Mouse (Mus musculus): ENCODE results near the gene 1700102P08Rik. TPM values are rescaled to one million over a fixed set of nuclear protein-coding genes. Genes with fewer than 3 reads are reported as not detected.

1700102P08Rik gene
- polyA plus RNA-seq, 1 experiment from 2014 or later, result 0.66 TPM

DNA sequence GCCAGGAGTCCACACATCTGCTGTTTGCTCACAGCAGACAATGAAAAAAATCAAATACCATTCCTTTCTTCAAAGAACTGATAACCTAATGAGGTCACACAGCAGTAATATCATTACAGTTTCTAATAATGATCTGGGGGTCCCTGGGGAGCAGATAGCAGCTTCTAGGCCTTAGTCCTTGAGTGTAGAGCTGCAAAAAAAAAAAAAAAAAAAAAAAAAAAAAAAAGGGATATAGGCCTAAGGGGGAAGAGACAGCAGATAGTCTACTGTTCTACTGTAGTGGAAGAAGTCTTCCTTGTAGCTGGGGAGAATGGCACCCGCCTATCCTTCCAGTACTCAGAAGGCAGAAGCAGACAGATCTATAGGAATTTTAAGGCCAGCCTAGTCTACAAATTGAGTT is 2.8 kb downstream of the 1700102P08Rik start:
- 85% methylated on average over 1 of the region's 1 CpGs for WGBS (ENCODE audit: insufficient replicate concordance)
- no peaks in the 10 kb centered on the region for H3K27me3 ChIP-seq (ENCODE audit: control insufficient read depth, insufficient read depth, low read length)
- H3K4me3 ChIP-seq (ENCODE audit: low read depth, low read length), result no peak overlapping the region
- peaks cover 13% of the 10 kb centered on the region for H3K36me3 ChIP-seq (ENCODE audit: control insufficient read depth, insufficient read depth, low read length)
- H3K9ac ChIP-seq (ENCODE audit: low read depth, low read length), result no peak overlapping the region
- no peak overlapping the region for H3K4me2 ChIP-seq
- H3K4me1 ChIP-seq (ENCODE audit: control insufficient read depth, insufficient read depth, low read length), result no peaks in the 10 kb centered on the region
- H3K27ac ChIP-seq (ENCODE audit: low read depth, low read length), result no peak overlapping the region
- H3K9me3 ChIP-seq (replicated peaks; ENCODE audit: control insufficient read depth, low read length), result no peaks in the 10 kb centered on the region
- ATAC-seq (replicated peaks; ENCODE audit: insufficient number of reproducible peaks, low FRiP score, low TSS enrichment), result no peak

DNA sequence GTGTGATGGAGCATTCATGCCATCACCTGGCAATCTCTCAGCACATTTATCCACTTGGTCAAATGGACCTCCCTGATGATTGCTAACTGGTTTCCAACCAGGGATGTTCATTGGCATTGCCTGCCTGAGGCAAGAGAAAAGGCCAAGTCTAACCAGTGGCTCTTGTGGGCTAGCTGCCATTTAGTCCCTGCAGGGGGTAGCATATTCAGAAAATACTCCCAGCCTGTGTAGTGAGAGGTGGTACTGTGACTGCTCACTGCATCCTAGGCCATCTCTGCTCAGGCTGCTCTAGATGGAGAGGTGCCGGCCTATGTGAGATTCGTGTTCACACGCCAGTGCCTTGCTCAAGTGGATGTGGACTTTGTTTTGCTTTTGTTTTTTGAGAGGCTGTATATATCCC is 5.7 kb downstream of the 1700102P08Rik start:
- ATAC-seq (replicated peaks; ENCODE audit: insufficient number of reproducible peaks, low FRiP score, low TSS enrichment), result no peak
- WGBS (ENCODE audit: insufficient replicate concordance), result 89% methylated on average over 3 of the region's 3 CpGs
- Histone ChIP-seq H3K9me3 (replicated peaks; ENCODE audit: control insufficient read depth, low read length) (no peaks in the 10 kb centered on the region), H3K4me1 (ENCODE audit: control insufficient read depth, insufficient read depth, low read length) (no peaks in the 10 kb centered on the region), H3K36me3 (ENCODE audit: control insufficient read depth, insufficient read depth, low read length) (peaks cover 1% of the 10 kb centered on the region), H3K27me3 (ENCODE audit: control insufficient read depth, insufficient read depth, low read length) (no peaks in the 10 kb centered on the region), H3K27ac (ENCODE audit: low read depth, low read length) (no peak overlapping the region), H3K9ac (ENCODE audit: low read depth, low read length) (no peak overlapping the region), H3K4me3 (ENCODE audit: low read depth, low read length) (no peak overlapping the region), H3K4me2 (no peak overlapping the region)

DNA sequence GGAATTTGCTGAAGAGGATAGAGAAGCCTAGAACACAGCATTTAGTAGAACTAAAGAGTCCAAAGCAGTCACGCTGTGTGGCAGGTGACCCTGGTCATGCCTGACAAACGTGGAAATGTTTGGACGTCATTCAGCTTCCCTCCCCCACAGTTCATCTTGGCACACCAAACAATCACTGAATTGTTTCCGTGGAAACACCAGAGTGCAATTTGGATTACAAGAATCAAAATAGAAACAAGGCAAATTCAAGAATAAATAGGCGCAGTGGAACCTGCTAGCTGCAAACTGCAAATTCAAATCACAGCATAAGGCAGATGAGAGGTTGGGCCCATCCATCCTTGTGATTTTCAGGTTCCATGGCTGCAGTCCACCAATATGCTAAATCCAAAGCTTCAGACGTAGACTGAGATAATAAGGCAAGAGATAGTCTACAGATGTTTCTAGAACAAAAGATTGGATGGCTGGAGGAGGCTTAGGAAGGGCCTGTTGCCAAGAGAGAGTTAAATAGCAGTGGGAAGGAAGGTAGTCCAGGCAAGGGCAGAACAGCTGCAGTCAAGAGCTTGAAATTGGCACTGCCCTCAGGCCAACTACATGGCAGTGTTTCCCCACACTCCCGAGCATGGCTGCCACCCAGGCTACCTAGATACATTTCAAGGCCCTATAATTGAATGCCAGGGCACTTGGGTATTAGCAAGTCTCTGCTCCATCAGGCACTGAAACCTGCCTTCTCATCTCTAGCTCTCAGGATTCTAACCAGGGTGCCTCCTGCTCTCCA is 8.8 kb downstream of the 1700102P08Rik start:
- Histone ChIP-seq H3K27ac (ENCODE audit: low read depth, low read length) (no peak overlapping the region), H3K4me2 (no peak overlapping the region), H3K9me3 (replicated peaks; ENCODE audit: control insufficient read depth, low read length) (no peaks in the 10 kb centered on the region), H3K4me1 (ENCODE audit: control insufficient read depth, insufficient read depth, low read length) (no peaks in the 10 kb centered on the region), H3K36me3 (ENCODE audit: control insufficient read depth, insufficient read depth, low read length) (no peaks in the 10 kb centered on the region), H3K4me3 (ENCODE audit: low read depth, low read length) (no peak overlapping the region), H3K27me3 (ENCODE audit: control insufficient read depth, insufficient read depth, low read length) (no peaks in the 10 kb centered on the region), H3K9ac (ENCODE audit: low read depth, low read length) (no peak overlapping the region)
- 73% methylated on average over 7 of the region's 7 CpGs for WGBS (ENCODE audit: insufficient replicate concordance)
- ATAC-seq (replicated peaks; ENCODE audit: insufficient number of reproducible peaks, low FRiP score, low TSS enrichment), result no peak

DNA sequence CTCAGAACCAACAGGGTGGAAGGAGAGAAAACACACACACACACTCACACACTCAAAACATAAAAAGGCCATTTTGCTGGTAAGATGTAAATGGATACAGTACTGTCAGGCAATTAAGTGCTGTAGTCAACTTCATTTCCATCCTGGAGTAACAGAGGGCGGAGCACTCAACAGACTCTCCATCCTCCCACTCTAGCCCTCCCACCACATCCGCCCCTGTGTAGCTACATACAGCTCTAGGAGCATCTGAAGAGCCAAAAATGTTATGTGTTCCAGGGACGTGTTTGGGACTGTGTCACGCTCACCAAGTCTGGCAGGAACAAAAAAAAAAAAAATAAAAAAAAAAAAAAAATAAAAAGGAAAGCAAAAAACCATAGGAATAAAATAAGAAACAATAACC is 10.5 kb downstream of the 1700102P08Rik start:
- Histone ChIP-seq H3K9me3 (replicated peaks; ENCODE audit: control insufficient read depth, low read length) (no peaks in the 10 kb centered on the region), H3K4me2 (no peak overlapping the region), H3K27me3 (ENCODE audit: control insufficient read depth, insufficient read depth, low read length) (no peaks in the 10 kb centered on the region), H3K4me1 (ENCODE audit: control insufficient read depth, insufficient read depth, low read length) (no peaks in the 10 kb centered on the region), H3K9ac (ENCODE audit: low read depth, low read length) (no peak overlapping the region), H3K4me3 (ENCODE audit: low read depth, low read length) (no peak overlapping the region), H3K27ac (ENCODE audit: low read depth, low read length) (no peak overlapping the region), H3K36me3 (ENCODE audit: control insufficient read depth, insufficient read depth, low read length) (no peaks in the 10 kb centered on the region)
- no peak for ATAC-seq (replicated peaks; ENCODE audit: insufficient number of reproducible peaks, low FRiP score, low TSS enrichment)
- 80% methylated on average over 4 of the region's 4 CpGs for WGBS (ENCODE audit: insufficient replicate concordance)

DNA sequence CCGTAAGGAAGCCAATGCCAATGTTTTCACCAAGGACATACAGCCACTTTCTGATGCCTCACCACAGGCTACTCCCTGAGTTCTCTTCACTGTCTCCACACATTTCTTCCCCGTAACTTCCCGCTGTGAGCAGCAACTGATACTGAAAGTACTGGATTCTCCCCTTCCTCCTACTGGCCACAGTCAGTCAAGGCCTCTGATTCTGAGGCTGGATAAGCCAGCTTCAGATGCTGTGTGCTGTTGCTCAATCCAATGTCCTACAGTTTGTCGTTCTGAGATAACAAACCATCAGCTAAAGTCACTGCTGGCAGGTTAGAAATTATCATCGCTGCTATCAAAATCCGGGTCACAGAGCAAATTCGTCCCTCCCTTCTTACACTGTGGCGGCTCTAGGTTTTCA is 11.8 kb downstream of the 1700102P08Rik start:
- no peak overlapping the region for H3K4me3 ChIP-seq (ENCODE audit: low read depth, low read length)
- ATAC-seq (replicated peaks; ENCODE audit: insufficient number of reproducible peaks, low FRiP score, low TSS enrichment), result no peak
- no peaks in the 10 kb centered on the region for H3K27me3 ChIP-seq (ENCODE audit: control insufficient read depth, insufficient read depth, low read length)
- H3K4me2 ChIP-seq, result no peak overlapping the region
- no peaks in the 10 kb centered on the region for H3K9me3 ChIP-seq (replicated peaks; ENCODE audit: control insufficient read depth, low read length)
- 64% methylated on average over 8 of the region's 8 CpGs for WGBS (ENCODE audit: insufficient replicate concordance)
- no peak overlapping the region for H3K27ac ChIP-seq (ENCODE audit: low read depth, low read length)
- no peaks in the 10 kb centered on the region for H3K4me1 ChIP-seq (ENCODE audit: control insufficient read depth, insufficient read depth, low read length)
- no peak overlapping the region for H3K9ac ChIP-seq (ENCODE audit: low read depth, low read length)
- no peaks in the 10 kb centered on the region for H3K36me3 ChIP-seq (ENCODE audit: control insufficient read depth, insufficient read depth, low read length)

DNA sequence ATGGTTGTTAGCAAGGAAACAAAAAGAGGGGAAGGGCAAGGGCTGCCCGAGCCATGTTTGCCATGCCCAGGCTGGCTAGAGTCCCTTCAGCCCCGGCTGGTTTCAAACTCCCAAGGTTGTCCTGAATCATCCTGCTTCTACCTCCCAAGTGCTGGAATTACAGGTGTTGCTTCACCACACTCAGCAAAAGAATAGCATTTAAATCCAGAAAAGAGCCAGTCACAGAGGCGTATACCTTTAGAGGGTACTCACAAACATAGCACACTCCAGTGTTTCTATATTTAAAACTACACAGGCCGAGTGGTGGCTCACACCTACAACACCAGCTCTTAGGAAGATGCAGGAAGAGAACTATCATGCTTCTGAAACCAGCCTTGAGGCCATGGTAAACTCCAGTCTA is 16.9 kb downstream of the 1700102P08Rik start:
- Histone ChIP-seq H3K4me2 (no peak overlapping the region), H3K27me3 (ENCODE audit: control insufficient read depth, insufficient read depth, low read length) (no peaks in the 10 kb centered on the region), H3K4me1 (ENCODE audit: control insufficient read depth, insufficient read depth, low read length) (no peaks in the 10 kb centered on the region), H3K9ac (ENCODE audit: low read depth, low read length) (no peak overlapping the region), H3K36me3 (ENCODE audit: control insufficient read depth, insufficient read depth, low read length) (no peaks in the 10 kb centered on the region), H3K27ac (ENCODE audit: low read depth, low read length) (no peak overlapping the region), H3K4me3 (ENCODE audit: low read depth, low read length) (no peak overlapping the region), H3K9me3 (replicated peaks; ENCODE audit: control insufficient read depth, low read length) (no peaks in the 10 kb centered on the region)
- no peak for ATAC-seq (replicated peaks; ENCODE audit: insufficient number of reproducible peaks, low FRiP score, low TSS enrichment)
- 68% methylated on average over 4 of the region's 4 CpGs for WGBS (ENCODE audit: insufficient replicate concordance)

DNA sequence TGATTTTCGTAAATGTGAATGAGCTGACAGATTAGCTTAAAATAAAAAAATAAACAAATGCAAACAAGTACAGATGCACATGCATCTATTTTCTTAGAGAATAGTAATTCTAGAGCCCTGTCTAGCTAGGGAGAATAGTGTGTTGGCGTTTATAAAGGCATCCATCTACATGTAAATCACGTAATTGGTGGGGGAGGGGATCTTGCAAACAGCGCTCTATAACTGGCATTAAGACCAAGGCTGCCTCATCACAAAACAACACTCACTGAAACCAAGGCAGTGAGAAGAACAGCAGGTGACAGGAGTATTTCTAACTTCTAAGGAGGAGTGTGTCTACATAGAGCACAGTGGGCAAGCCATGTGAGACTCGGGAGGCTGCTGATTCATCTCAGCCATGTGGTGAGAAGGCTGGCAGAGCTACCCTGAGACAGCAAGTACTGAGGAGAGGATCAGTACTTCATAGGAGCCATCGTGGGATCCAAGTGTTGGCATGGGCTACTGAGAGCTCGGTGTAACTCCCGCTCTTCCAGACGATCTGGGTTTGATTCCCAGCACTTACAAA is 18.9 kb downstream of the 1700102P08Rik start:
- H3K9me3 ChIP-seq (replicated peaks; ENCODE audit: control insufficient read depth, low read length), result no peaks in the 10 kb centered on the region
- no peaks in the 10 kb centered on the region for H3K27me3 ChIP-seq (ENCODE audit: control insufficient read depth, insufficient read depth, low read length)
- no peak overlapping the region for H3K4me3 ChIP-seq (ENCODE audit: low read depth, low read length)
- H3K4me1 ChIP-seq (ENCODE audit: control insufficient read depth, insufficient read depth, low read length), result no peaks in the 10 kb centered on the region
- ATAC-seq (replicated peaks; ENCODE audit: insufficient number of reproducible peaks, low FRiP score, low TSS enrichment), result no peak
- 74% methylated on average over 9 of the region's 9 CpGs for WGBS (ENCODE audit: insufficient replicate concordance)
- no peak overlapping the region for H3K9ac ChIP-seq (ENCODE audit: low read depth, low read length)
- H3K4me2 ChIP-seq, result no peak overlapping the region
- H3K36me3 ChIP-seq (ENCODE audit: control insufficient read depth, insufficient read depth, low read length), result no peaks in the 10 kb centered on the region
- H3K27ac ChIP-seq (ENCODE audit: low read depth, low read length), result no peak overlapping the region

DNA sequence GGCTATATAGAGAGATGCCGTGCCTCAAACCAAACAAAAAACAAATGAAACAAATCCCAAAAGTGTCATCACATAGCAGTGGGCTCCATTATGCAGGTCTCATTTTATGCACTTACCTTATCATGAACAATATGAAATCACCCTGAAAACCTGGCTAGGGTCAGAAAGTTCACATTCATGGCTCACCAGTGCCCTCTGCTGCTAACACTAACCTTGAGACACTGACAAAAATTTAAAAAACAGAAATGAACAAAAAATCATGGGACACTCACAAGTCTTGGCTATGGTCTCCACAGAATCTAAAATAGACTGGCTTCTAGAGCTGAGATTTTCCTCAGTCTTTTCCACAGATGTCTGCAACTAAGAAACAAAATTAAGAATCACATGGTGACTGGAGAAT is 19.6 kb downstream of the 1700102P08Rik start:
- Histone ChIP-seq H3K27me3 (ENCODE audit: control insufficient read depth, insufficient read depth, low read length) (no peaks in the 10 kb centered on the region), H3K36me3 (ENCODE audit: control insufficient read depth, insufficient read depth, low read length) (no peaks in the 10 kb centered on the region), H3K27ac (ENCODE audit: low read depth, low read length) (no peak overlapping the region), H3K9ac (ENCODE audit: low read depth, low read length) (no peak overlapping the region), H3K4me2 (no peak overlapping the region), H3K4me3 (ENCODE audit: low read depth, low read length) (no peak overlapping the region), H3K4me1 (ENCODE audit: control insufficient read depth, insufficient read depth, low read length) (no peaks in the 10 kb centered on the region), H3K9me3 (replicated peaks; ENCODE audit: control insufficient read depth, low read length) (no peaks in the 10 kb centered on the region)
- WGBS (ENCODE audit: insufficient replicate concordance), result 75% methylated on average over 1 of the region's 1 CpGs
- no peak for ATAC-seq (replicated peaks; ENCODE audit: insufficient number of reproducible peaks, low FRiP score, low TSS enrichment)

DNA sequence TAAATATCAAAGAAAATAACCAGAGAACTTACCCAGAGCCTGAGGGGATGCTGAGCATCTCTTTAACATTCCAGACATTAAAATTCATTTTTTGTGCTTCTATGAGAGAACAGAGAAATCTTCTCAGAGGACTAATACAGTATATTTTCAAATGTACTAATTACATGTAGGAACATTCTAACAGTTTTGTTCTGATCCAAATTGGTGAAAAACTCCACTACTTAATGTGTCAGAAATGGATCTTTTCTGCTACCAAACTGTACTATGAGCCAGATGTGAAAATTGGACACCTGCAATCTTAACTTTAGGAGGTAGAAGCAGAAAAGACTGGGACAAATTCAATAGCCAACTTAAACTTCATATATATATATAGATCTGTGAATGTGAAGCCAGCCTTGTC is 35.8 kb downstream of the 1700102P08Rik start, which contains the start of gene Ccdc36:
Ccdc36 (minus strand) TSS at position 101 of the 400 bp plus-strand sequence.
- no peak within 1 kb of the TSS for H3K27ac ChIP-seq (ENCODE audit: low read depth, low read length)
- no peaks in the 10 kb centered on the region for H3K36me3 ChIP-seq (ENCODE audit: control insufficient read depth, insufficient read depth, low read length)
- H3K4me3 ChIP-seq (ENCODE audit: low read depth, low read length), result no peak within 1 kb of the TSS
- no peak for ATAC-seq (replicated peaks; ENCODE audit: insufficient number of reproducible peaks, low FRiP score, low TSS enrichment)
- H3K27me3 ChIP-seq (ENCODE audit: control insufficient read depth, insufficient read depth, low read length), result no peaks in the 10 kb centered on the region
- H3K4me1 ChIP-seq (ENCODE audit: control insufficient read depth, insufficient read depth, low read length), result no peaks in the 10 kb centered on the region
- no peaks in the 10 kb centered on the region for H3K9me3 ChIP-seq (replicated peaks; ENCODE audit: control insufficient read depth, low read length)
- no peak within 1 kb of the TSS for H3K4me2 ChIP-seq
- H3K9ac ChIP-seq (ENCODE audit: low read depth, low read length), result no peak within 1 kb of the TSS
